Mouse (Mus musculus): ENCODE data around the gene Pdgfc. TPM values are rescaled to one million over a fixed set of nuclear protein-coding genes. Genes with fewer than 3 reads are reported as not detected.
A peak's percentile ranks its signal among the peaks of the same experiment; 100 is the strongest.

Gene Pdgfc
- total and polyA plus RNA-seq, 2 experiments from 2014 or later, result 3.5 to 3.7 TPM

DNA sequence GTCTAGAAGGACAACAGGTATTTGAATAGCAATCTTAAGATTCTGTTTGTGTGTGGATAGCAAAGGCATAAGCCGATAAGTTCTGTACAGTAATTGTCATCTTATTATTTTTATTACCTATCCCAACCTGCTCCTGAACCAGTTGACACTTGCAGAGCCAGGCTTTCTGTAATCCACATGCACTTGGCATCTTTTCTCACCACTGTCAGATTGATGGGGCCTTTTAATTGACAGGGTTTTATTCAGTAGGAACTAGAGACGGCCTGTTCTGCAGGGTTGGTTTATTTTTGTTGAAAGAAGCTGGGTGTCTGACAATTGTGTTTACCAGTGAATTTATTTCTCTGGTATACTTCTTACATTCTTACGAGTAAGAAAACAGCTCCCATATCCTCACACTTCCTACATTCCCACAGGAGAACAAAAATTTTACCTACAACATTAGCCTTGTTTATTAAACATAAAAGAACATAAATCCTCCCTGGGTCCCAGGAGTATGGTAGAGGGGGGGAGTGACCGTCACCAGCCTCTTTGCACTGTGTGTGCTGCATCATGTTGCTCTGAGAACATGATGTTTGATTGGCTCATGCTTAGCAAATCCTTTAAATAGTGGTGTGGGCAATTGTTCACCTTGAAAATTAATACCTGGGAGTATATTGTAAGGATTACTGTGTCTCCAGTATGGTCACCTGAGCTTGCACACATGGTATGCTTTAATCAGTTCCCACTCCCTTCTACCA is 134.0 kb downstream of the Pdgfc start:
- Histone ChIP-seq H3K36me3 (ENCODE audit: insufficient read depth, low read length) (no peaks in the 10 kb centered on the region), H3K4me3 (ENCODE audit: low read depth, low read length) (no peak overlapping the region), H3K9ac (replicated peaks; ENCODE audit: low read length, poor library complexity, severe bottlenecking) (no peak overlapping the region), H3K27me3 (ENCODE audit: insufficient read depth, low read length) (no peaks in the 10 kb centered on the region), H3K27ac (ENCODE audit: low read depth, low read length) (no peak overlapping the region), H3K9me3 (ENCODE audit: low read length) (no peaks in the 10 kb centered on the region), H3K4me2 (ENCODE audit: low read depth, low read length, poor library complexity, severe bottlenecking) (no peak overlapping the region), H3K4me1 (ENCODE audit: insufficient read depth, low read length) (no peaks in the 10 kb centered on the region)
- DNase-seq (ENCODE audit: low spot score) (peak; percentile 12), ATAC-seq (ENCODE audit: low FRiP score) (no peak)
- no peak for TF ChIP-seq CTCF (IDR thresholded peaks at IDR 0.05)
- WGBS, result 58% methylated on average over 4 of the region's 4 CpGs

DNA sequence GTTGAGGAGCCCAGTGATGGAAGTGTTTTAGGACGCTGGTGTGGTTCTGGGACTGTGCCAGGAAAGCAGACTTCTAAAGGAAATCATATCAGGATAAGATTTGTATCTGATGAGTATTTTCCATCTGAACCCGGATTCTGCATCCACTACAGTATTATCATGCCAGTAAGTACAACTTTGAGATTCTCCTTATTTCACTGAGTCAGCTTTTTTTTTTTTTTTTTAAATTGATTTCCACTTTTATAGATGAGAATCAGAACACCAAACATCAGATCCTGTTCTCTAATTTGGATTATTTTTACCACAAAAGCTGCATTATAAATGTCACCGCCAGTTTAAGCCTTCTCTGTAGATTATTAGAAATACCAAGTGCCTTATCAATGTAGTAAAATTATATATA is 138.6 kb downstream of the Pdgfc start:
- no peaks in the 10 kb centered on the region for H3K4me1 ChIP-seq (ENCODE audit: insufficient read depth, low read length)
- no peak for ATAC-seq (ENCODE audit: low FRiP score)
- 91% methylated on average over 3 of the region's 3 CpGs for WGBS

DNA sequence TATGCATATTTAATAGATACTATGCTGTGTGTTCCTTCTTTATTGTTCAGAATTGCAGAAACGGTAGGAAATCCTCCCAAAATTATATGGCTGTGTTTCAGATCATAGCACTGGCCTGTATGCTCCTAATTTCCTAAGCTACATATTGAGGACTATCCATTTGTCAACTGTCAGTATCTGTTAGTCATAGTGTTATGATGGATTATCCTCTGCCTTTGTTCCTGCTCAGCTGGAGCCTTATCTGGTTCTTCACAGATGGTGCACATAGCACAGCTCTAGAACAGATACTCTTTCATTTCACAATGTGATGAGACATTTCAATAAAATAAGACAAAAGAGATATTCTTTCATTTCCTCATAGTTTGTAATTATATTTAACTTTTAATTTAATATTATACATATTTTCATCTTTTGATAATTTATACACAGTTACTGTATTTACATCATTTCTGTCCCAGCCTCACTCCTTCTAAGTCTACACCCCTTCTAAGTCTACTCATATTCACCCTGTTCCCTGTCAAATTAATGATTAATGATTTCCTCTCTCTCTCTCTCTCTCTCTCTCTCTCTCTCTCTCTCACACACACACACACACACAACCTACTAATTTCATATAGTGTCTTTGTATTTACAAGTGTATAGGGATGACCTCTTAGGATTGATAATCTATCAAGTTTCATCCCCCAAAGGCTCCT is 145.2 kb downstream of the Pdgfc start:
- WGBS, result 51% methylated on average over 1 of the region's 1 CpGs
- no peaks in the 10 kb centered on the region for H3K27me3 ChIP-seq (ENCODE audit: insufficient read depth, low read length)
- no peak for TF ChIP-seq CTCF (IDR thresholded peaks at IDR 0.05)
- H3K9ac ChIP-seq (replicated peaks; ENCODE audit: low read length, poor library complexity, severe bottlenecking), result no peak overlapping the region
- no peak overlapping the region for H3K27ac ChIP-seq (ENCODE audit: low read depth, low read length)
- no peaks in the 10 kb centered on the region for H3K36me3 ChIP-seq (ENCODE audit: insufficient read depth, low read length)
- no peaks in the 10 kb centered on the region for H3K4me1 ChIP-seq (ENCODE audit: insufficient read depth, low read length)
- H3K4me3 ChIP-seq (ENCODE audit: low read depth, low read length), result no peak overlapping the region
- H3K9me3 ChIP-seq (ENCODE audit: low read length), result no peaks in the 10 kb centered on the region
- ATAC-seq (ENCODE audit: low FRiP score) (0 out of 2 replicates have a peak, but pooled peaks have one; percentile 52), DNase-seq (ENCODE audit: low spot score) (peak; percentile 63)
- no peak overlapping the region for H3K4me2 ChIP-seq (ENCODE audit: low read depth, low read length, poor library complexity, severe bottlenecking)

More for the DNA sequence above, 138.6 kb downstream of the Pdgfc start:
- TF ChIP-seq CTCF (IDR thresholded peaks at IDR 0.05), result no peak
- no peak overlapping the region for H3K4me3 ChIP-seq (ENCODE audit: low read depth, low read length)
- H3K9ac ChIP-seq (replicated peaks; ENCODE audit: low read length, poor library complexity, severe bottlenecking), result no peak overlapping the region
- no peaks in the 10 kb centered on the region for H3K27me3 ChIP-seq (ENCODE audit: insufficient read depth, low read length)
- H3K27ac ChIP-seq (ENCODE audit: low read depth, low read length), result no peak overlapping the region
- H3K9me3 ChIP-seq (ENCODE audit: low read length), result no peaks in the 10 kb centered on the region
- H3K36me3 ChIP-seq (ENCODE audit: insufficient read depth, low read length), result no peaks in the 10 kb centered on the region
- no peak for DNase-seq (ENCODE audit: low spot score)
- no peak overlapping the region for H3K4me2 ChIP-seq (ENCODE audit: low read depth, low read length, poor library complexity, severe bottlenecking)

DNA sequence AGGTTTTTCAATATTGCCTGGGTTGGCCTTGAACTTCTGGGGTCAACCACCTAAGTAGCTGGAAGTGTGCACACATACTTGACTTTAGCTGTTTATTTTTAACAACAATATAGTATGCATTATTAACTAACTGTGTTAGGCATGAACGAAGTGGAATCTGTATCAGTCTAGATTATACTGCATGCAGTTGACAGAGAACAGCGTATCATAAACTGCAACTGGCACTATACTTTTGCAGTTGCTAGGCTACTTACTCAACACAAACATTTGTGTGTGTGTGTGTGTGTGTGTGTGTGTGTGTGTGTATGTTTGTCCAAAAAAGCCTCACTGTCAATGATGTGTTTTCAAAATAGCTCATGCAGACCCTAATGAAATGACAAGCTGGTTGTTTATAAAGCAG is 160.7 kb downstream of the Pdgfc start:
- ATAC-seq (ENCODE audit: low FRiP score), result no peak
- DNase-seq (ENCODE audit: low spot score), result peak; percentile 24
- 86% methylated on average over 2 of the region's 2 CpGs for WGBS

DNA sequence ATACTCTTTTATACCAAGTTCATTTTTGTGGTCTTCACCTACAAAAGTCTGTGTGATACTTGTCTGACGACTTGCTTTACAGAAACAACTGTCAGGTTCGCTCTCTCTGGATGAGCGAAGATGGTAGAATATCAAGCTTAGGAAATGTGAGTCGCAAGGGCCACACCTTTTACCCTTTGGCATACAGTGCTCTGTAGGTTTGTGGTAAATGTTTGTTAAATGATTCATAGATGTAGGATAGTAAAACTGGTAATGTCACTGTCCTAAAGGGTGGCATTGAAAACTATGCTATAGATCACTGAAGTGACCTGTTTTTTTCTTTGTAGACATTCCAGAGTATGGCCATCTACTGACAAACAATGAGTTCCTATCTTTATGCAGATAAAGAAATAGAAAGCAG is 161.4 kb downstream of the Pdgfc start:
- no peak overlapping the region for H3K9ac ChIP-seq (replicated peaks; ENCODE audit: low read length, poor library complexity, severe bottlenecking)
- 84% methylated on average over 4 of the region's 4 CpGs for WGBS
- no peaks in the 10 kb centered on the region for H3K4me1 ChIP-seq (ENCODE audit: insufficient read depth, low read length)
- no peaks in the 10 kb centered on the region for H3K9me3 ChIP-seq (ENCODE audit: low read length)
- no peaks in the 10 kb centered on the region for H3K36me3 ChIP-seq (ENCODE audit: insufficient read depth, low read length)
- no peak for TF ChIP-seq CTCF (IDR thresholded peaks at IDR 0.05)
- H3K4me3 ChIP-seq (ENCODE audit: low read depth, low read length), result no peak overlapping the region
- no peak for DNase-seq (ENCODE audit: low spot score)
- H3K27me3 ChIP-seq (ENCODE audit: insufficient read depth, low read length), result no peaks in the 10 kb centered on the region
- H3K27ac ChIP-seq (ENCODE audit: low read depth, low read length), result no peak overlapping the region
- H3K4me2 ChIP-seq (ENCODE audit: low read depth, low read length, poor library complexity, severe bottlenecking), result no peak overlapping the region
- ATAC-seq (ENCODE audit: low FRiP score), result no peak

More for the DNA sequence above, 160.7 kb downstream of the Pdgfc start:
- H3K9ac ChIP-seq (replicated peaks; ENCODE audit: low read length, poor library complexity, severe bottlenecking), result no peak overlapping the region
- H3K27ac ChIP-seq (ENCODE audit: low read depth, low read length), result no peak overlapping the region
- no peak for TF ChIP-seq CTCF (IDR thresholded peaks at IDR 0.05)
- no peaks in the 10 kb centered on the region for H3K9me3 ChIP-seq (ENCODE audit: low read length)
- H3K4me2 ChIP-seq (ENCODE audit: low read depth, low read length, poor library complexity, severe bottlenecking), result no peak overlapping the region
- no peaks in the 10 kb centered on the region for H3K4me1 ChIP-seq (ENCODE audit: insufficient read depth, low read length)
- H3K27me3 ChIP-seq (ENCODE audit: insufficient read depth, low read length), result no peaks in the 10 kb centered on the region
- H3K36me3 ChIP-seq (ENCODE audit: insufficient read depth, low read length), result no peaks in the 10 kb centered on the region
- no peak overlapping the region for H3K4me3 ChIP-seq (ENCODE audit: low read depth, low read length)

DNA sequence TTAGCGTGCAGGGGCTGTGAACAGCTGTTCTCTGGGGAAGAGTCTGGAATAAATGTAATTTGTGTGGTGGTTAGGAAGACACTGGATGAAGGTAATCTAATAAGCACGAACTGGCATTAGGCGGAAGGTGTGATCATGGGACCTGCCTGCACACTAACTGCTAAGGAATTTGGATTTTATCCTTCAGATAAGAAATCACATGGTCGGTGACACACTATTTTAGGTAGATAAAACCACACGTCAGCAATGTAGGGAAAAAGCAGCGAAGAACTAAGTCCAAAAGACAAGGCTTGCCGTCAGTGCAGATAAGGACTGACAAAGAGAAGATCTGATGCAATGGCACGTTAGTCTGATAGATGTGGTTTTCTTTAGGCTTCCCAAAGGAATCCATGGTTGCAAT is 164.4 kb downstream of the Pdgfc start:
- WGBS, result 85% methylated on average over 8 of the region's 8 CpGs
- no peaks in the 10 kb centered on the region for H3K36me3 ChIP-seq (ENCODE audit: insufficient read depth, low read length)

More for the DNA sequence above, 164.4 kb downstream of the Pdgfc start:
- no peak for ATAC-seq (ENCODE audit: low FRiP score)
- Histone ChIP-seq H3K27me3 (ENCODE audit: insufficient read depth, low read length) (no peaks in the 10 kb centered on the region), H3K9me3 (ENCODE audit: low read length) (no peaks in the 10 kb centered on the region), H3K9ac (replicated peaks; ENCODE audit: low read length, poor library complexity, severe bottlenecking) (no peak overlapping the region), H3K4me2 (ENCODE audit: low read depth, low read length, poor library complexity, severe bottlenecking) (no peak overlapping the region), H3K4me1 (ENCODE audit: insufficient read depth, low read length) (no peaks in the 10 kb centered on the region), H3K27ac (ENCODE audit: low read depth, low read length) (no peak overlapping the region), H3K4me3 (ENCODE audit: low read depth, low read length) (no peak overlapping the region)
- DNase-seq (ENCODE audit: low spot score), result peak; percentile 5
- TF ChIP-seq CTCF (IDR thresholded peaks at IDR 0.05), result no peak
